Mouse (Mus musculus): ENCODE measurements around the gene Uap1l1. TPM values are rescaled to one million over a fixed set of nuclear protein-coding genes. Genes with fewer than 3 reads are reported as not detected.
"Not testable (repeated sequence)": the region's sequence is repeated elsewhere in the genome, so short reads cannot be mapped to it uniquely, and the experiment has no call there.

Gene Uap1l1
- polyA plus RNA-seq (2015; fragmentation: Nextera tagmentation; extraction: Ambion mirVana) = 196 and 259 TPM in 2 replicates

DNA sequence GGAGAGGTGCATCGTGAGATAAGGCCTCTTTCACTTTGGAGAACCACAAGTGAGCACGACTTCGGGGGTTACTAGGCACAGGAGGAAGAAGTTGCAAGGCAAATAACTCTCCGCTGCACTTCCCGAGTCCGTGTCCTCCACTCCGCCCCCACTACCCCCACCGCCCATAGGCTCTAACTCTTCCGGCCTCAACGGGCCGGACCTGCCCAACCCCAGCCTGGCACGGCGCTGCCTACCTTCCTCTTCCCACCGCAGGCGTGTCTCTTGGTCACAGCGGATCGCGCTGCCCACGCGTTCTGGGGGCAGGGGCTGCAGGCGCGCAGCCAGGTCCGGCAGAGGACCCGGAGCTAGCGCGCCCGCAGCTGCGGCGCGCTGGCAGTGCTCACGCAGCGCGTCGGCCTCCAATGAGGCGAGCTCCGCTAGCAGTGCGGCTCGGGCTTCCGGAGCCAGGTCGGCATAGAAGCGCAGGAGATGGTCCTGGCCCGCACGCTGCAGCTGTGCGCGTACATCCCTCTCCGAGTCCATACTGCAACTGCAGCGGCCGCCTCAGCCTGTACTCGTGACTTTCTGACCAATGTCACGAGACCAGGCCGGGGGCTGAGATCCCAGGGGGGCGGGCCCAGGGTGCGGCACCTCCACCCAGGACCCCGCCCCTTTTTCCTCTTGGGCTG, at the start of gene Uap1l1:
Gene Uap1l1, minus strand, starts transcription at position 592 of the 671 bp plus-strand sequence.
- 0% methylated on average over 54 of the region's 54 CpGs for WGBS
- peak within 1 kb of the TSS; percentile 90 for H3K27ac ChIP-seq (ENCODE audit: low read length)
- H3K4me1 ChIP-seq (ENCODE audit: control insufficient read depth, insufficient read depth, low read length) = peaks cover 8% of the 10 kb centered on the region; the same call in 1 of the 2 replicates
- 0 out of 2 replicates have a peak, but pooled peaks cover 6% of the 10 kb centered on the region for H3K36me3 ChIP-seq (ENCODE audit: control insufficient read depth, insufficient read depth, low read length)
- ATAC-seq = peak; percentile 82
- peak within 1 kb of the TSS; percentile 90 for H3K9ac ChIP-seq (ENCODE audit: low read depth, low read length)
- peak within 1 kb of the TSS; percentile 96 for H3K4me2 ChIP-seq (ENCODE audit: low read depth, low read length)
- no peaks in the 10 kb centered on the region for H3K27me3 ChIP-seq (replicated peaks; ENCODE audit: control insufficient read depth, insufficient read depth, low read length)
- H3K4me3 ChIP-seq (ENCODE audit: low read length) = peak within 1 kb of the TSS; percentile 78
- H3K9me3 ChIP-seq (ENCODE audit: control insufficient read depth, low read length) = no peaks in the 10 kb centered on the region

DNA sequence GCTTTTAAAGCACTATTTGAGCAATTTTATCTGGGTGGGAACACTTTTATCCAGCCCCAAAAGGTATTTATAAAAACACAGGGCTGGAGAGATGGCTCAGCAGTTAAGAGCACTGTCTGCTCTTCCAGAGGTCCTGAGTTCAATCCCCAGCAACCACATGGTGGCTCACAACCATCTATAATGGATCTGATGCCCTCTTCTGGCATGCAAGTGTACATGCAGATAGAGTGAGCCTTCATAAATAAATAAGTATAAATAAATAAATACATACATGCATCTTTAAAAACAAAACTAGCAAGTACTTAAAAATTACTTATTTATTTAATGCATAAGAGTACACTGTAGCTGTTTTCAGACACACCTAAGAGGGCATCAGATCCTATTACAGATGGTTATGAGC, 48.0 kb upstream of the Uap1l1 start:
- not testable (repeated sequence) for H3K36me3 ChIP-seq (ENCODE audit: control insufficient read depth, insufficient read depth, low read length); H3K9me3 ChIP-seq (ENCODE audit: control insufficient read depth, low read length); H3K4me1 ChIP-seq (ENCODE audit: control insufficient read depth, insufficient read depth, low read length); H3K9ac ChIP-seq (ENCODE audit: low read depth, low read length); H3K4me2 ChIP-seq (ENCODE audit: low read depth, low read length); H3K27me3 ChIP-seq (replicated peaks; ENCODE audit: control insufficient read depth, insufficient read depth, low read length); H3K27ac ChIP-seq (ENCODE audit: low read length); ATAC-seq; H3K4me3 ChIP-seq (ENCODE audit: low read length)

DNA sequence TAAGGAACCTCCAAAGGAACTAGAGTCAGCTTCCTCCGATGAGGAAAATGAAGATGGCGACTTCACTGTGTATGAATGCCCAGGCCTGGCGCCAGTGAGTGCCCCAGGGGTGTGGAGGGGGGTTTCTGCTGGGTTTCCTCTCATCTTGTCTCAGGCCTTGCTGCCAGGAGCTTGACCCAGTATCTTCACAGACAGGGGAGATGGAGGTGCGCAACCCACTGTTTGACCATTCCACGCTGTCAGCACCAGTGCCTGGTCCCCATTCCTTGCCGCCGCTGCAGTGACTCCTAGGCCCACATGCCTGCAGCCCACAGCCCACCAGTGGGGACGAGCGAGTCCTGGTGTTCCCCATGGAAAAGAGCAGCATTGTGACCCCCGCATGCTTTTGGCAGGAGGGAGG, 43.4 kb upstream of the Uap1l1 start:
- Histone ChIP-seq H3K27ac (ENCODE audit: low read length) (no peak overlapping the region), H3K4me2 (ENCODE audit: low read depth, low read length) (no peak overlapping the region), H3K4me1 (ENCODE audit: control insufficient read depth, insufficient read depth, low read length) (no peaks in the 10 kb centered on the region), H3K9me3 (ENCODE audit: control insufficient read depth, low read length) (no peaks in the 10 kb centered on the region), H3K9ac (ENCODE audit: low read depth, low read length) (no peak overlapping the region), H3K4me3 (ENCODE audit: low read length) (no peak overlapping the region), H3K36me3 (ENCODE audit: control insufficient read depth, insufficient read depth, low read length) (no peaks in the 10 kb centered on the region), H3K27me3 (replicated peaks; ENCODE audit: control insufficient read depth, insufficient read depth, low read length) (peaks cover 4% of the 10 kb centered on the region; the same call in 1 of the 2 replicates)
- ATAC-seq = no peak
- WGBS = 89% methylated on average over 10 of the region's 10 CpGs

DNA sequence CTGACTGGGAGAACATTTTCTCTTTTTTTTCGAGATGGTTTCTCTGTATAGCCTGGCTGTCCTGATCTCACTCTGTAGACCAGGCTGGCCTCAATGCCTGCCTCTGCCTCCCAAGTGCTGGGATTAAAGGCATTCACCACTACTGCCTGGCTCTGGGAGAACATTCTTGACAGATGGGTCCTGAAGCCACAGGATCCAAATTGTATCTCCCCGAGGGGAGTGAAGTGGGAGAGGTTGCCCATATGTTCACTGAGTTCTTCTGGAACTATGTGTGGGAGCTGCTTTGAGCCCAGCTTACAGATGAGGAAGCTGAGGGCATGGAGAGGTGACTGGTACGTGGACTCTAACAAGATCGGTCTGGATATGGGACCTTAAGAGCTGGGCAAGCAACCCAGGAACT, 38.5 kb upstream of the Uap1l1 start:
- Histone ChIP-seq H3K4me3 (ENCODE audit: low read length) (no peak overlapping the region), H3K4me1 (ENCODE audit: control insufficient read depth, insufficient read depth, low read length) (peaks cover 10% of the 10 kb centered on the region; the same call in 1 of the 2 replicates), H3K27ac (ENCODE audit: low read length) (no peak overlapping the region), H3K9ac (ENCODE audit: low read depth, low read length) (no peak overlapping the region; the same call in 1 of the 2 replicates), H3K9me3 (ENCODE audit: control insufficient read depth, low read length) (no peaks in the 10 kb centered on the region), H3K27me3 (replicated peaks; ENCODE audit: control insufficient read depth, insufficient read depth, low read length) (peaks cover 24% of the 10 kb centered on the region; the same call in 1 of the 2 replicates), H3K4me2 (ENCODE audit: low read depth, low read length) (no peak overlapping the region), H3K36me3 (ENCODE audit: control insufficient read depth, insufficient read depth, low read length) (no peaks in the 10 kb centered on the region)
- WGBS = 88% methylated on average over 4 of the region's 4 CpGs
- ATAC-seq = no peak

DNA sequence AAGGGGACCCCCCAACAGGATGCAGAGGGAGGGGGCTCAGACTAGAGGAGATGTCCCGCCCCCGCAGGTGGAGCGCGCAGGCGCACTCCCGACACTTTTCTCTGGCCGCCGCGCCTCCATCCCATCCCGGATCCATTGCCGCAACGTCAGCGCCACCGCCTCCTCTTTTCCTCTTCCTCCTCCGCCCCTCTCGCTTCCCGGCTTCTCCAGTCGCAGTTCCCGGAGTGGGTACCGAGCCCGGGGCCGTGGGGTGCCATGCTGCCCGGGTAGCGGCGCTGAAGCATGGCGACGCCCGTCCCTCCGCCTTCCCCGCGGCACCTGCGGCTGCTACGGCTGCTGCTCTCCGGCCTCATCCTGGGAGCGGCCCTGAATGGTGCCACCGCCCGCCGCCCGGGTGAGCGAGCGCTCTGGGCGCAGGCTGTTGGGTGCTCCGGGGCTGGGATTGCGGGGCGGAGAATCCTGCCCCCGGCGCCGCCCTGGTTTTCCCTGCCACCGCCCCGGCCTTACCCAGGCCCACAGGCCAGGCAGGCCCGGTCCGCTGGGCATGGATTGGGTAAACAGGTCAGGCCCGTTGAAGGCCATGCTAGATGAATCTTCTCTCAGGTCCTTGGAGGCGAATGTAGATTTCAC, 37.6 kb upstream of the Uap1l1 start:
- Histone ChIP-seq H3K4me1 (ENCODE audit: control insufficient read depth, insufficient read depth, low read length) (peaks cover 10% of the 10 kb centered on the region; the same call in 1 of the 2 replicates), H3K4me2 (ENCODE audit: low read depth, low read length) (peak overlapping the region; percentile 83), H3K27ac (ENCODE audit: low read length) (peak overlapping the region; percentile 63; the same call in 1 of the 2 replicates), H3K9ac (ENCODE audit: low read depth, low read length) (peak overlapping the region; percentile 69), H3K9me3 (ENCODE audit: control insufficient read depth, low read length) (no peaks in the 10 kb centered on the region), H3K36me3 (ENCODE audit: control insufficient read depth, insufficient read depth, low read length) (no peaks in the 10 kb centered on the region), H3K27me3 (replicated peaks; ENCODE audit: control insufficient read depth, insufficient read depth, low read length) (peaks cover 24% of the 10 kb centered on the region; the same call in 1 of the 2 replicates), H3K4me3 (ENCODE audit: low read length) (peak overlapping the region; percentile 69)
- peak; percentile 76 for ATAC-seq
- WGBS = under 1% methylated on average over 54 of the region's 54 CpGs

DNA sequence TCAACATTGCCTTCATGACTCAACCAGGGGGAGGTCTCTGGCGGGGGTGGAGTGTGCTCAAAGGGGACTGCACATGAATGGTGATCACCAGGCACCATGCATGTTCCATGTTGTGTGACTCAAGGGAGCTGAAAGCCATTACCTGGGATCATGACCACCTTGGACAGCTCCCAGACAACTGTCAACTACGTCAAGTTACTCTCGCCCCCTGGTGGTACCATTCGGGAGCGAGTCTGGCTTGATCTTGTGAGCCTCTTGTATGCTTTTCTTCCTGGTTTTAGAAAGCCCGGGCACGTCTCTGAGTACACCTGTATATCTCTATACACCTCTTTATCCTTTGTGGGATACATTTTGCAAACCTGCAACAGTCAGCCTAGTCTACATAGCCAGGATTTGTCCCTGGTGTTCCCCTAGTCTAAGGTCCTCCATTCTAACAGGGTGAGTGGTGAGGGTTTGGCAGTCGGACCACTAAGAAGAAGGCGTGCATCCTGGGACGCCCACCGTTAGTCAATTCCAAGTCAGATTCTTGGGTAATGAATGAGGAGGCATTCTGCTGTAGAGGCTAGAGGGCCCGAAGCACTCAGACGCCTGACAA, 37.0 kb upstream of the Uap1l1 start:
- peak overlapping the region; percentile 69 for H3K4me3 ChIP-seq (ENCODE audit: low read length)
- H3K9ac ChIP-seq (ENCODE audit: low read depth, low read length) = peak overlapping the region; percentile 69
- no peaks in the 10 kb centered on the region for H3K36me3 ChIP-seq (ENCODE audit: control insufficient read depth, insufficient read depth, low read length)
- WGBS = 0% methylated on average over 13 of the region's 13 CpGs
- no peaks in the 10 kb centered on the region for H3K9me3 ChIP-seq (ENCODE audit: control insufficient read depth, low read length)
- H3K27ac ChIP-seq (ENCODE audit: low read length) = no peak overlapping the region
- peak; percentile 54 for ATAC-seq
- peaks cover 10% of the 10 kb centered on the region; the same call in 1 of the 2 replicates for H3K4me1 ChIP-seq (ENCODE audit: control insufficient read depth, insufficient read depth, low read length)
- peak overlapping the region; percentile 83 for H3K4me2 ChIP-seq (ENCODE audit: low read depth, low read length)
- peaks cover 26% of the 10 kb centered on the region; the same call in 1 of the 2 replicates for H3K27me3 ChIP-seq (replicated peaks; ENCODE audit: control insufficient read depth, insufficient read depth, low read length)

DNA sequence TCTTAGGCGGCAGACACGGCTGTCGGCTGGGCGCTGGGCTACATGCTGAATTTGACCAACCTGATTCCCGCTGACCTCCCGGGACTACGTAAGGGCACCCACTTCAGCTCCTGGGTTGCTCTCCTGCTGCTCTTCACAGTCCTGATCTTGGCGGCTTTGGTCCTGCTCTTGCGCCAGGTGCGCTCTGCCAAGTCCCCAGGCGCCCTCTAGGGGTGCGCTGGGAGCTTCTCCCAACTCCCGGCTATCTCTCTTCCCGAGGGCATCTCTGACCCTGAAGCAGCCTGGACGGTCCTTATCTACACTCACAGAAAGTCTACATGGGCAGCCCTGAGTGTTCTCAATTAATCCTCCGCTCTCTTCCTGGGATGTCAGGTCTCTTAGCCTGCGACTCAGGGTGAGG, 35.3 kb upstream of the Uap1l1 start:
- H3K4me1 ChIP-seq (ENCODE audit: control insufficient read depth, insufficient read depth, low read length) = peaks cover 15% of the 10 kb centered on the region; the same call in 1 of the 2 replicates
- H3K4me2 ChIP-seq (ENCODE audit: low read depth, low read length) = peak overlapping the region; percentile 39
- ATAC-seq = no peak
- H3K9me3 ChIP-seq (ENCODE audit: control insufficient read depth, low read length) = no peaks in the 10 kb centered on the region
- peak overlapping the region; percentile 10; the same call in 1 of the 2 replicates for H3K4me3 ChIP-seq (ENCODE audit: low read length)
- H3K9ac ChIP-seq (ENCODE audit: low read depth, low read length) = no peak overlapping the region
- H3K27ac ChIP-seq (ENCODE audit: low read length) = no peak overlapping the region
- 5% methylated on average over 17 of the region's 17 CpGs for WGBS
- H3K36me3 ChIP-seq (ENCODE audit: control insufficient read depth, insufficient read depth, low read length) = no peaks in the 10 kb centered on the region
- peaks cover 35% of the 10 kb centered on the region; the same call in 1 of the 2 replicates for H3K27me3 ChIP-seq (replicated peaks; ENCODE audit: control insufficient read depth, insufficient read depth, low read length)

DNA sequence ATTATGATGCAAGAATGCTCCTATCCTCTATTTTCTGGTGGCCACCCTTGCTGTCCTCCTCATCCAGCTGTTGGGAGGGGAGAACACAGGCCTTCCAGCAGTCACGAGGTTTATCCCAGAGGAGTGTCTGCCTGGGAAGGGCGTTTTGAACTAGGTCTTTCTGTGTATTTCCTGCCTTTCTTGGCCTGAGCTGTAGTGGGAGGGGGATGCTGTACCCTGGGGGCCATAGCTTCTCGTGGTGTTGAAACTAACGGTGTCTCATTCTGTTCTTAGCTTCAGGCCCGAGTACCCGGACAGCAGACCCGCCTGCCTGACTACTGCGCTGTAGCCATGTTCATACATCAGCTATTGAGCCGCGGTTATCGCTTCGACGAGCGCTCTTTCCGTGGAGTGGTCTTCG, 34.8 kb upstream of the Uap1l1 start:
- Histone ChIP-seq H3K4me2 (ENCODE audit: low read depth, low read length) (peak overlapping the region; percentile 39; the same call in 1 of the 2 replicates), H3K27me3 (replicated peaks; ENCODE audit: control insufficient read depth, insufficient read depth, low read length) (peaks cover 35% of the 10 kb centered on the region; the same call in 1 of the 2 replicates), H3K4me1 (ENCODE audit: control insufficient read depth, insufficient read depth, low read length) (peaks cover 18% of the 10 kb centered on the region), H3K9me3 (ENCODE audit: control insufficient read depth, low read length) (no peaks in the 10 kb centered on the region), H3K36me3 (ENCODE audit: control insufficient read depth, insufficient read depth, low read length) (no peaks in the 10 kb centered on the region), H3K27ac (ENCODE audit: low read length) (no peak overlapping the region), H3K4me3 (ENCODE audit: low read length) (peak overlapping the region; percentile 10; the same call in 1 of the 2 replicates), H3K9ac (ENCODE audit: low read depth, low read length) (no peak overlapping the region)
- no peak for ATAC-seq
- 19% methylated on average over 16 of the region's 16 CpGs for WGBS

DNA sequence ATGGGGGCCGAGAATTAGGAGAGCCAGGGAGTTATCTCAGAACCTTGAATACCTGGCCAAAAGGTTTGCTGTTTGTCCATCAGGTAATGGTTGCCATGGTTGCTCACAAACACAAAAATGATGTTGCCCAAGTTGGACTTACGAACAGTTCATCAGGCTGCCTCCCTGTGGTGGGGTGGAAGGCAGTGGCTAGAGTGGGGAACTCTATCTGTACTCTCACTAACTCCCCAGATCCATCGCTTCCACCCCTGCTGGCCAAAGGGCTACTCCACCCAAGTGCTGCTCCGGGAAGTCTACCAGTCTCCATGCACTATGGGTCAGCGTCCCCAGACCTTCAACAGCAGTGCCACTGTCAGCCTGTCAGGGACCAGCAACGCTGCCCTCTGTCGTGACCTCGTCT, 33.6 kb upstream of the Uap1l1 start, which contains the start of gene Npdc1:
Gene Npdc1, plus strand, starts transcription at position 301 of the 400 bp plus-strand sequence.
- peaks cover 33% of the 10 kb centered on the region; the same call in 1 of the 2 replicates for H3K27me3 ChIP-seq (replicated peaks; ENCODE audit: control insufficient read depth, insufficient read depth, low read length)
- 58% methylated on average over 8 of the region's 8 CpGs for WGBS

More for the DNA sequence above, 33.6 kb upstream of the Uap1l1 start, which contains the start of gene Npdc1:
- Histone ChIP-seq H3K4me3 (ENCODE audit: low read length) (no peak within 1 kb of the TSS), H3K4me1 (ENCODE audit: control insufficient read depth, insufficient read depth, low read length) (peaks cover 29% of the 10 kb centered on the region), H3K4me2 (ENCODE audit: low read depth, low read length) (no peak within 1 kb of the TSS), H3K9me3 (ENCODE audit: control insufficient read depth, low read length) (no peaks in the 10 kb centered on the region), H3K9ac (ENCODE audit: low read depth, low read length) (no peak within 1 kb of the TSS), H3K27ac (ENCODE audit: low read length) (no peak within 1 kb of the TSS), H3K36me3 (ENCODE audit: control insufficient read depth, insufficient read depth, low read length) (no peaks in the 10 kb centered on the region)
- no peak for ATAC-seq
